In the genomic region with DNA sequence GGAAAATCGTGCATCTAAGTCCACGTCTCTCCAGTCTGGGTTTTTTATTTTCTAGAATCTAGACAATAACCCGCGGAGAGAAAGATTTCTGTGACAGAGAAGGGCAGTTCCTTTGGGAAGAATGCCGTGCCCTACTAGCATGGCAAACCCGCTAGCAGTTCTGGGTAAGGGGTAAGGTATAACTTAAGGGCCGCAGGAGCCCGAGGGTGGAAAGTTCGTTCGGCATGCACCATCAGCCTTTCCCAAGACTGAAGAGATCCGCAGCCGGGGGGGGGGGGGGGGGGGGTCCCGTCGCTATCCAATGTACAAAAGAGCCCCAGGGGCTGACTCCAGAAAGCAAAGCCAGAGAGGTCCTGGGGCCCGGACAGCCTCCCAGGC, we compare ENCODE assay signal across 8 mouse cellular contexts. TPM values are rescaled to one million over a fixed set of nuclear protein-coding genes. Genes with fewer than 3 reads are reported as not detected.
A peak's percentile ranks its signal among the peaks of the same experiment; 100 is the strongest.
DNase-seq lines count a peak whose midpoint lies in the region; ATAC-seq and TF ChIP-seq lines count a peak whose summit lies in the region.

No protein-coding gene starts in this region.

- H3K4me1 ChIP-seq in kidney, embryonic 14.5 days (ENCODE audit: control insufficient read depth, insufficient read depth, low read length): no peaks in the 10 kb centered on the region
- no peaks in the 10 kb centered on the region for H3K4me1 ChIP-seq in CH12.LX (ENCODE audit: control insufficient read depth in 1 of 2, insufficient read depth in 2 of 2)
- no peaks in the 10 kb centered on the region for H3K4me1 ChIP-seq in cortical plate, adult 2 months (ENCODE audit: control insufficient read depth, insufficient read depth, low read length)
- no peaks in the 10 kb centered on the region for H3K4me1 ChIP-seq in intestine, embryonic 14.5 days (replicated peaks; ENCODE audit: control insufficient read depth, insufficient read depth, low read length)
- H3K4me1 ChIP-seq in midbrain, postnatal 0 days (ENCODE audit: insufficient read depth, low read length): no peaks in the 10 kb centered on the region

- H3K27ac ChIP-seq in kidney, embryonic 14.5 days (ENCODE audit: low read depth, low read length): peak overlapping the region; percentile 69; the same call in 1 of the 2 replicates
- no peak overlapping the region for H3K27ac ChIP-seq in CH12.LX (ENCODE audit: insufficient read depth, low read depth)
- no peak overlapping the region for H3K27ac ChIP-seq in cortical plate, adult 2 months (ENCODE audit: insufficient read depth, low read length)
- H3K27ac ChIP-seq in intestine, embryonic 14.5 days (ENCODE audit: low read depth): peak overlapping the region; percentile 80; the same call in 1 of the 2 replicates
- peak overlapping the region; percentile 92 for H3K27ac ChIP-seq in midbrain, postnatal 0 days (ENCODE audit: low read depth, low read length)

- DNase-seq in kidney, postnatal 10 days: no peak
- DNase-seq in CH12.LX (ENCODE audit: extremely low read depth): no peak
- DNase-seq in intestine, embryonic 14.5 days (ENCODE audit: low spot score): no peak
- DNase-seq in midbrain, postnatal 0 days (ENCODE audit: low spot score): peak; percentile 19
- no peak for DNase-seq in adrenal gland, postnatal 10 days
- no peak for DNase-seq in cerebellum, postnatal 10 days

- H3K79me2 ChIP-seq in CH12.LX (replicated peaks; ENCODE audit: control insufficient read depth, extremely low read depth, insufficient read depth, poor library complexity, severe bottlenecking): peaks cover 10% of the 10 kb centered on the region

- no peaks in the 10 kb centered on the region for H3K9me3 ChIP-seq in kidney, embryonic 14.5 days (ENCODE audit: control insufficient read depth, low read length)
- H3K9me3 ChIP-seq in CH12.LX (replicated peaks; ENCODE audit: low read length): no peaks in the 10 kb centered on the region
- no peaks in the 10 kb centered on the region for H3K9me3 ChIP-seq in intestine, embryonic 14.5 days (ENCODE audit: control insufficient read depth, low read length)
- no peaks in the 10 kb centered on the region for H3K9me3 ChIP-seq in midbrain, postnatal 0 days (ENCODE audit: low read length)

- no peak; the same call in 1 of the 2 replicates for ATAC-seq in kidney, embryonic 14.5 days (ENCODE audit: low FRiP score, low TSS enrichment)
- ATAC-seq in intestine, embryonic 14.5 days (replicated peaks; ENCODE audit: low FRiP score, low TSS enrichment, low read depth): peak; percentile 38; the same call in 1 of the 2 replicates
- ATAC-seq in midbrain, postnatal 0 days (ENCODE audit: low FRiP score): peak; percentile 49

- no peak for TF ChIP-seq RAD21 in CH12.LX (IDR thresholded peaks at IDR 0.05; ENCODE audit: low read depth, low read length)

- TF ChIP-seq POLR2A in CH12.LX (IDR thresholded peaks at IDR 0.05; ENCODE audit: low read depth, low read length): no peak
- TF ChIP-seq POLR2A in cortical plate, adult 2 months (IDR thresholded peaks at IDR 0.05; ENCODE audit: extremely low read depth, insufficient read depth, low read length): no peak

- no peaks in the 10 kb centered on the region for H3K27me3 ChIP-seq in kidney, embryonic 14.5 days (ENCODE audit: control insufficient read depth, insufficient read depth, low read length)
- H3K27me3 ChIP-seq in CH12.LX (replicated peaks): no peaks in the 10 kb centered on the region
- H3K27me3 ChIP-seq in intestine, embryonic 14.5 days (replicated peaks; ENCODE audit: control insufficient read depth, insufficient read depth, low read length): no peaks in the 10 kb centered on the region
- no peaks in the 10 kb centered on the region for H3K27me3 ChIP-seq in midbrain, postnatal 0 days (ENCODE audit: insufficient read depth, low read length)

- H3K9ac ChIP-seq in kidney, embryonic 14.5 days (ENCODE audit: low read depth, low read length): peak overlapping the region; percentile 74
- peak overlapping the region; percentile 61 for H3K9ac ChIP-seq in CH12.LX (ENCODE audit: insufficient read depth, low read depth)
- peak overlapping the region; percentile 57 for H3K9ac ChIP-seq in intestine, embryonic 14.5 days (ENCODE audit: low read length)
- peak overlapping the region; percentile 74 for H3K9ac ChIP-seq in midbrain, postnatal 0 days (replicated peaks; ENCODE audit: low read length, poor library complexity, severe bottlenecking)

- H3K4me3 ChIP-seq in kidney, embryonic 14.5 days (ENCODE audit: low read length): peak overlapping the region; percentile 62
- peak overlapping the region; percentile 54 to 94 (median 75) for H3K4me3 ChIP-seq in CH12.LX (replicated peaks in 1 of 3; ENCODE audit: low read depth in 2 of 3, low read length in 2 of 3, poor library complexity in 1 of 3)
- peak overlapping the region; percentile 73 for H3K4me3 ChIP-seq in cortical plate, adult 2 months (ENCODE audit: insufficient read depth, low read length)
- H3K4me3 ChIP-seq in intestine, embryonic 14.5 days (ENCODE audit: low read depth, low read length): peak overlapping the region; percentile 54
- H3K4me3 ChIP-seq in midbrain, postnatal 0 days (ENCODE audit: low read depth, low read length): peak overlapping the region; percentile 63

- H3K36me3 ChIP-seq in kidney, embryonic 14.5 days (ENCODE audit: control insufficient read depth, insufficient read depth, low read length): peaks cover 4% of the 10 kb centered on the region; the same call in 1 of the 2 replicates
- peaks cover 14 to 15% of the 10 kb centered on the region in 2 experiments for H3K36me3 ChIP-seq in CH12.LX (replicated peaks in 1 of 2; ENCODE audit: control insufficient read depth in 1 of 2, insufficient read depth in 1 of 2, low read length in 1 of 2)
- H3K36me3 ChIP-seq in intestine, embryonic 14.5 days (ENCODE audit: control insufficient read depth, insufficient read depth, low read length): peaks cover 15% of the 10 kb centered on the region
- H3K36me3 ChIP-seq in midbrain, postnatal 0 days (ENCODE audit: insufficient read depth, low read length): no peaks in the 10 kb centered on the region; the same call in 1 of the 2 replicates

- dilution Hi-C loops in CH12.LX (cut with MboI; ENCODE audit: extremely low pct_ligation_motif_present, extremely low pct_unique_long_range_greater_than_20kb, low sequenced_read_pairs): no loop called here

- peak overlapping the region; percentile 46 for H3K4me2 ChIP-seq in kidney, embryonic 14.5 days (replicated peaks; ENCODE audit: low read depth, low read length)
- peak overlapping the region; percentile 31 for H3K4me2 ChIP-seq in CH12.LX (ENCODE audit: insufficient read depth, low read depth, poor library complexity, severe bottlenecking)
- peak overlapping the region; percentile 49 for H3K4me2 ChIP-seq in intestine, embryonic 14.5 days (ENCODE audit: low read length)
- peak overlapping the region; percentile 41 for H3K4me2 ChIP-seq in midbrain, postnatal 0 days (ENCODE audit: low read depth, low read length, poor library complexity, severe bottlenecking)

- no peak for TF ChIP-seq CTCF in CH12.LX (conservative IDR thresholded peaks at IDR 0.05 in 1 of 2, IDR thresholded peaks at IDR 0.05 in 1 of 2; ENCODE audit: low read depth in 2 of 2, low read length in 2 of 2)
- no peak for TF ChIP-seq CTCF in cortical plate, adult 2 months (IDR thresholded peaks at IDR 0.05; ENCODE audit: extremely low read depth, insufficient read depth, low read length)
- TF ChIP-seq CTCF in midbrain, postnatal 0 days (IDR thresholded peaks at IDR 0.05): no peak

- in situ Hi-C loops in CH12.LX (cut with MboI; ENCODE audit: low pct_ligation_motif_present, low pct_unique_long_range_greater_than_20kb, low sequenced_read_pairs): no loop called here

- WGBS in kidney, embryonic 14.5 days: 37% methylated on average over 11 of the region's 15 CpGs
- 20% methylated on average over 11 of the region's 15 CpGs for WGBS in intestine, embryonic 14.5 days
- WGBS in midbrain, postnatal 0 days: 21% methylated on average over 10 of the region's 15 CpGs

- TF ChIP-seq EP300 in CH12.LX (IDR thresholded peaks at IDR 0.05; ENCODE audit: low read length): no peak

TF ChIP-seq in CH12.LX, 34 proteins besides CTCF, POLR2A, EP300 and RAD21 (continues in another document):
- no peak for TF ChIP-seq RCOR1 (conservative IDR thresholded peaks at IDR 0.05; ENCODE audit: low read depth, low read length)
- TF ChIP-seq POLR2AphosphoS2 (IDR thresholded peaks at IDR 0.05; ENCODE audit: low read depth, low read length): no peak
- TF ChIP-seq ZC3H11A (IDR thresholded peaks at IDR 0.05; ENCODE audit: low read depth, low read length): no peak
- no peak for TF ChIP-seq JUND (conservative IDR thresholded peaks at IDR 0.05; ENCODE audit: low read depth, low read length)
- no peak for TF ChIP-seq TBP (conservative IDR thresholded peaks at IDR 0.05; ENCODE audit: low read depth, low read length)
- TF ChIP-seq E2F4 (IDR thresholded peaks at IDR 0.05; ENCODE audit: insufficient replicate concordance, low read depth, low read length): no peak
- no peak for TF ChIP-seq GABPA (IDR thresholded peaks at IDR 0.05; ENCODE audit: insufficient replicate concordance, low read depth, low read length)
- no peak for TF ChIP-seq NELFE (IDR thresholded peaks at IDR 0.05; ENCODE audit: low read depth, low read length)
- no peak for TF ChIP-seq KAT2A (IDR thresholded peaks at IDR 0.05; ENCODE audit: insufficient replicate concordance, low read length)
- no peak for TF ChIP-seq NRF1 (IDR thresholded peaks at IDR 0.05; ENCODE audit: low read depth, low read length)
- no peak for TF ChIP-seq MXI1 (IDR thresholded peaks at IDR 0.05; ENCODE audit: low read depth, low read length)

RNA-seq across cellular contexts. Expression of a gene that starts 0.6 kb away (rescaled TPM):
- 18.5 and 20.4 TPM in 2 replicates for polyA plus RNA-seq in kidney, embryonic 14.5 days (2014; fragmentation: Nextera tagmentation; extraction: Ambion mirVana)
- total RNA-seq in CH12.LX (2012; rRNA removed) (12.5 and 12.7 TPM in 2 replicates), CH12.LX (2014; rRNA removed) (30.5 and 32.3 TPM in 2 replicates)
- polyA plus RNA-seq in CH12.LX (2012; ENCODE audit: insufficient read length, low read depth): 24.0 and 29.2 TPM in 2 replicates
- polyA plus RNA-seq in cortical plate, adult 2 months (2012; rRNA removed): 28.7 and 29.1 TPM in 2 replicates
- polyA plus RNA-seq in intestine, embryonic 14.5 days (2014; fragmentation: Nextera tagmentation; extraction: Ambion mirVana): 11.4 and 13.0 TPM in 2 replicates
- total RNA-seq in midbrain, postnatal 0 days (2014; rRNA removed): 16.9 and 28.3 TPM in 2 replicates
- 8.6 and 9.5 TPM in 2 replicates for polyA plus RNA-seq in midbrain, postnatal 0 days (2015; fragmentation: Nextera tagmentation; extraction: Ambion mirVana)
- total RNA-seq in adrenal gland, postnatal 10 days (2021): 10 to 100 TPM; 12.8 to 18.1 TPM

RNA-seq across cellular contexts. Expression of a gene that starts 29.5 kb away (rescaled TPM):
- polyA plus RNA-seq in kidney, embryonic 14.5 days (2014; fragmentation: Nextera tagmentation; extraction: Ambion mirVana): 13.5 and 16.4 TPM in 2 replicates
- total RNA-seq in CH12.LX (2012; rRNA removed) (10.1 and 10.2 TPM in 2 replicates), CH12.LX (2014; rRNA removed) (13.7 and 17.9 TPM in 2 replicates)
- polyA plus RNA-seq in CH12.LX (2012; ENCODE audit: insufficient read length, low read depth): 8.9 and 9.7 TPM in 2 replicates
- 51.9 and 52.7 TPM in 2 replicates for polyA plus RNA-seq in cortical plate, adult 2 months (2012; rRNA removed)
- 12.8 and 13.7 TPM in 2 replicates for polyA plus RNA-seq in intestine, embryonic 14.5 days (2014; fragmentation: Nextera tagmentation; extraction: Ambion mirVana)
- total RNA-seq in midbrain, postnatal 0 days (2014; rRNA removed): 21.3 and 29.3 TPM in 2 replicates
- polyA plus RNA-seq in midbrain, postnatal 0 days (2015; fragmentation: Nextera tagmentation; extraction: Ambion mirVana): 47.1 and 49.3 TPM in 2 replicates
- total RNA-seq in adrenal gland, postnatal 10 days (2021): 1 to 10 TPM; 5.7 to 6.8 TPM

Comparison
In these comparisons a context has a peak if more than half of its experiments do, and no peak if none do; other contexts are left out.
1. H3K27ac ChIP-seq: peak in kidney, embryonic 14.5 days (single experiment), intestine, embryonic 14.5 days (single experiment) and midbrain, postnatal 0 days (single experiment); none in CH12.LX (single experiment) and cortical plate, adult 2 months (single experiment).
2. Peak in every context shown above with its lines, with median percentiles within 50 percentile points of each other: H3K4me2 ChIP-seq, H3K4me3 ChIP-seq and H3K9ac ChIP-seq.